Mouse (Mus musculus) heart, embryonic 14.5 days (tissue): ENCODE measurements at regions not wholly inside any gene's neighbourhood (a gene's known extent, or its start where the extent isn't known, plus 50 kb on each side); places are given as distances from the start of the nearest gene placed in this dataset.

ENCODE experiments used
- ATAC-seq: fragments of 200-750 bp; cut with Nextera tagmentation; 2 replicates; pipeline ENCODE4 v1.8.0; 2017; ENCODE audit warnings: low read depth, moderate TSS enrichment; ENCODE audit not compliant: insufficient number of reproducible peaks, insufficient read depth, low FRiP score
- H3K27ac ChIP-seq, 2 experiments: fragments of 200-500 bp in 1 of 2; fragments of 300-500 bp in 1 of 2; sonication (generic) in 1 of 2; replicated peaks in 1 of 2; 2 replicates each; pipeline ENCODE4 v1.5.1; 2012 to 2014; ENCODE audit warnings: low read depth in 2 of 2, low read length in 2 of 2, control low read depth in 1 of 2, mild to moderate bottlenecking in 1 of 2, mixed read lengths in 1 of 2; ENCODE audit not compliant: control insufficient read depth in 1 of 2, insufficient read depth in 1 of 2
- H3K27me3 ChIP-seq: fragments of 300-500 bp; sonication (generic); 2 replicates; pipeline ENCODE4 v1.6.1; 2014; ENCODE audit warnings: mild to moderate bottlenecking, low read length, control low read depth; ENCODE audit not compliant: control insufficient read depth, insufficient read depth
- H3K36me3 ChIP-seq: fragments of 300-500 bp; sonication (generic); 2 replicates; pipeline ENCODE4 v1.6.1; 2014; ENCODE audit warnings: mild to moderate bottlenecking, control low read depth, low read length, mixed read lengths; ENCODE audit not compliant: control insufficient read depth, insufficient read depth
- H3K4me1 ChIP-seq, 2 experiments: fragments of 200-500 bp in 1 of 2; fragments of 300-500 bp in 1 of 2; sonication (generic) in 1 of 2; 2 replicates each; pipeline ENCODE4 v1.6.1; 2012 to 2014; ENCODE audit warnings: low read length in 2 of 2, control low read depth in 1 of 2, mixed read lengths in 1 of 2; ENCODE audit not compliant: control insufficient read depth in 2 of 2, insufficient read depth in 2 of 2
- H3K4me2 ChIP-seq: fragments of 300-500 bp; sonication (generic); 2 replicates; pipeline ENCODE4 v1.6.1; 2014; ENCODE audit warnings: mild to moderate bottlenecking, low read length
- H3K4me3 ChIP-seq, 2 experiments: fragments of 200-500 bp in 1 of 2; fragments of 300-500 bp in 1 of 2; sonication (generic) in 1 of 2; 2 replicates each; pipeline ENCODE4 v1.5.1; 2012 to 2014; ENCODE audit warnings: low read length in 2 of 2, mild to moderate bottlenecking in 2 of 2, control low read depth in 1 of 2, low read depth in 1 of 2, moderate library complexity in 1 of 2; ENCODE audit not compliant: control insufficient read depth in 1 of 2, insufficient read depth in 1 of 2
- H3K9ac ChIP-seq: fragments of 300-500 bp; sonication (generic); 2 replicates; pipeline ENCODE4 v1.6.1; 2014; ENCODE audit warnings: mild to moderate bottlenecking, low read length
- H3K9me3 ChIP-seq: fragments of 300-500 bp; sonication (generic); 2 replicates; pipeline ENCODE4 v1.6.1; 2016; ENCODE audit warnings: low read length, control low read depth; ENCODE audit not compliant: control insufficient read depth
- WGBS: fragments of 180-500 bp; shearing (Covaris S2); extraction: QIAGEN DNeasy Blood & Tissue Kit; methylation state at CpG from one replicate; pipeline ENCODE4 v1.1.7; 2014; 5-methylcytosine and 5-hydroxymethylcytosine counted together

- no peak for ATAC-seq
- H3K27ac ChIP-seq = no peak overlapping the region
- no peak overlapping the region for H3K4me3 ChIP-seq
- 52% methylated on average over 4 of the region's 4 CpGs for WGBS
- no peak overlapping the region for H3K4me2 ChIP-seq
- H3K4me1 ChIP-seq = no peaks in the 10 kb centered on the region
- H3K9me3 ChIP-seq = no peaks in the 10 kb centered on the region
- H3K27me3 ChIP-seq = no peaks in the 10 kb centered on the region
- H3K9ac ChIP-seq = no peak overlapping the region
- H3K36me3 ChIP-seq = no peaks in the 10 kb centered on the region
These were observed 207.7 kb upstream of the 1700056E22Rik start for GRCm38 (mm10) chr1:184241846-184242245.

- 16% methylated on average over 25 of the region's 25 CpGs for WGBS
- Histone ChIP-seq H3K4me1 (peaks cover 0 to 6% of the 10 kb centered on the region in 2 experiments; a peak in 1 of 4 replicates), H3K4me2 (peak overlapping the region; percentile 65), H3K9ac (peak overlapping the region; percentile 47; the same call in 1 of the 2 replicates), H3K4me3 (peak overlapping the region; percentile 32 to 36), H3K9me3 (no peaks in the 10 kb centered on the region), H3K27me3 (no peaks in the 10 kb centered on the region), H3K27ac (no peak overlapping the region), H3K36me3 (no peaks in the 10 kb centered on the region)
- peak; percentile 47; the same call in 1 of the 2 replicates for ATAC-seq
These were observed 201.3 kb upstream of the 1700056E22Rik start for GRCm38 (mm10) chr1:184235131-184235983.

- H3K4me1 ChIP-seq = peaks cover 0 to 6% of the 10 kb centered on the region in 2 experiments; a peak in 1 of 4 replicates
- H3K9ac ChIP-seq = no peak overlapping the region
- no peaks in the 10 kb centered on the region for H3K9me3 ChIP-seq
- H3K4me2 ChIP-seq = no peak overlapping the region
- 76% methylated on average over 8 of the region's 8 CpGs for WGBS
- H3K4me3 ChIP-seq = no peak overlapping the region
- H3K27me3 ChIP-seq = no peaks in the 10 kb centered on the region
- H3K36me3 ChIP-seq = no peaks in the 10 kb centered on the region
- ATAC-seq = no peak
- no peak overlapping the region for H3K27ac ChIP-seq
These were observed 200.4 kb upstream of the 1700056E22Rik start for GRCm38 (mm10) chr1:184234320-184234988.

GRCm38 (mm10) chr1:184233741-184234255, 199.7 kb upstream of the 1700056E22Rik start:
- WGBS = 64% methylated on average over 5 of the region's 5 CpGs
- ATAC-seq = no peak
- no peak overlapping the region for H3K4me2 ChIP-seq
- H3K9ac ChIP-seq = no peak overlapping the region
- no peaks in the 10 kb centered on the region for H3K27me3 ChIP-seq
- H3K4me3 ChIP-seq = no peak overlapping the region
- no peaks in the 10 kb centered on the region for H3K36me3 ChIP-seq
- peaks cover 0 to 6% of the 10 kb centered on the region in 2 experiments; a peak in 1 of 4 replicates for H3K4me1 ChIP-seq
- H3K27ac ChIP-seq = no peak overlapping the region
- no peaks in the 10 kb centered on the region for H3K9me3 ChIP-seq

- WGBS = 35% methylated on average over 2 of the region's 2 CpGs
- Histone ChIP-seq H3K27me3 (no peaks in the 10 kb centered on the region), H3K36me3 (no peaks in the 10 kb centered on the region), H3K4me1 (peaks cover 6 to 11% of the 10 kb centered on the region in 2 experiments), H3K4me3 (no peak overlapping the region), H3K4me2 (peak overlapping the region; percentile 29), H3K9me3 (no peaks in the 10 kb centered on the region), H3K9ac (no peak overlapping the region), H3K27ac (no peak overlapping the region)
- ATAC-seq = no peak
These were observed 188.2 kb upstream of the 1700056E22Rik start for GRCm38 (mm10) chr1:184222326-184222725.

GRCm38 (mm10) chr1:184221792-184222191, 187.7 kb upstream of the 1700056E22Rik start:
- H3K4me3 ChIP-seq = no peak overlapping the region
- no peak overlapping the region for H3K9ac ChIP-seq
- peak; percentile 79 for ATAC-seq
- 3% methylated on average over 3 of the region's 3 CpGs for WGBS
- peak overlapping the region; percentile 29 for H3K4me2 ChIP-seq
- no peaks in the 10 kb centered on the region for H3K27me3 ChIP-seq
- H3K36me3 ChIP-seq = no peaks in the 10 kb centered on the region
- H3K27ac ChIP-seq = no peak overlapping the region
- H3K9me3 ChIP-seq = no peaks in the 10 kb centered on the region
- peaks cover 6 to 11% of the 10 kb centered on the region in 2 experiments for H3K4me1 ChIP-seq

- Histone ChIP-seq H3K27ac (no peak overlapping the region), H3K9me3 (no peaks in the 10 kb centered on the region), H3K4me2 (no peak overlapping the region), H3K4me3 (no peak overlapping the region), H3K27me3 (no peaks in the 10 kb centered on the region), H3K9ac (no peak overlapping the region), H3K36me3 (no peaks in the 10 kb centered on the region), H3K4me1 (peaks cover 6 to 8% of the 10 kb centered on the region in 2 experiments)
- 85% methylated on average over 4 of the region's 4 CpGs for WGBS
- no peak for ATAC-seq
These were observed 163.2 kb upstream of the 1700056E22Rik start for GRCm38 (mm10) chr1:184197272-184197671.
